Mouse (Mus musculus) hindbrain, postnatal 0 days (tissue): ENCODE results near the gene Marco. TPM values are rescaled to one million over a fixed set of nuclear protein-coding genes. Genes with fewer than 3 reads are reported as not detected.

Source experiments
- ATAC-seq: fragments of 200-750 bp; cut with Nextera tagmentation; 2 replicates; pipeline ENCODE4 v1.8.0; 2017; ENCODE audit warnings: mild to moderate bottlenecking, moderate TSS enrichment, moderate library complexity
- DNase-seq: peaks from one replicate; pipeline ENCODE4 v3.0.0-alpha.2; 2015; ENCODE audit warnings: low spot score
- H3K27ac ChIP-seq: fragments of 300-500 bp; sonication (generic); 2 replicates; pipeline ENCODE4 v1.5.1; 2014; ENCODE audit warnings: mild to moderate bottlenecking
- H3K27me3 ChIP-seq: fragments of 300-500 bp; sonication (generic); 2 replicates; pipeline ENCODE4 v1.6.1; 2014; ENCODE audit warnings: low read length, mixed read lengths; ENCODE audit not compliant: insufficient read depth
- H3K36me3 ChIP-seq: fragments of 300-500 bp; sonication (generic); 2 replicates; pipeline ENCODE4 v1.6.1; 2014; ENCODE audit warnings: low read length, mixed read lengths; ENCODE audit not compliant: insufficient read depth
- H3K4me1 ChIP-seq: fragments of 300-500 bp; sonication (generic); 2 replicates; pipeline ENCODE4 v1.6.1; 2014; ENCODE audit warnings: antibody characterized with exemption, low read length, mixed read lengths; ENCODE audit not compliant: insufficient read depth
- H3K4me2 ChIP-seq: fragments of 300-500 bp; sonication (generic); 2 replicates; pipeline ENCODE4 v1.6.1; 2014; ENCODE audit warnings: low read depth, mild to moderate bottlenecking, low read length, moderate library complexity, mixed read lengths
- H3K4me3 ChIP-seq: fragments of 300-500 bp; sonication (generic); 2 replicates; pipeline ENCODE4 v1.5.1; 2014; ENCODE audit warnings: low read length
- H3K9ac ChIP-seq: fragments of 300-500 bp; sonication (generic); replicated peaks from 2 replicates; pipeline ENCODE4 v1.6.1; 2014; ENCODE audit warnings: mild to moderate bottlenecking, low read length, moderate library complexity, mixed read lengths
- H3K9me3 ChIP-seq: fragments of 300-500 bp; sonication (generic); 2 replicates; pipeline ENCODE4 v1.6.1; 2016; ENCODE audit warnings: low read length, mixed read lengths
- CTCF ChIP-seq: IDR thresholded peaks from 2 replicates; pipeline ENCODE4 v1.5.1; 2016; ENCODE audit warnings: antibody characterized with exemption, control low read depth, low read depth
- WGBS: fragments of 180-500 bp; shearing (Covaris S2); extraction: QIAGEN DNeasy Blood & Tissue Kit; methylation state at CpG from one replicate; pipeline ENCODE4 v1.1.7; 2014; 5-methylcytosine and 5-hydroxymethylcytosine counted together
- polyA plus RNA-seq: library from polyadenylated mRNA; unstranded; fragments of >200 nt; fragmentation: Nextera tagmentation; extraction: Ambion mirVana; gene quantifications from 2 replicates; pipeline ENCODE4 v1.2.1, GENCODE M21; 2015
- total RNA-seq: library from RNA; depleted of rRNA; stranded (reverse); fragments of >200 nt; gene quantifications from 2 replicates; pipeline ENCODE4 v1.2.3, GENCODE M21; 2014; rRNA removed

The Marco gene
- total and polyA plus RNA-seq, 2 experiments from 2014 or later, result 0.15 TPM; not detected in 1

- no peak for TF ChIP-seq CTCF
- Histone ChIP-seq H3K4me1 (no peaks in the 10 kb centered on the region), H3K27me3 (no peaks in the 10 kb centered on the region), H3K9ac (no peak overlapping the region), H3K4me3 (no peak overlapping the region), H3K36me3 (no peaks in the 10 kb centered on the region), H3K9me3 (no peaks in the 10 kb centered on the region), H3K4me2 (no peak overlapping the region), H3K27ac (no peak overlapping the region)
- ATAC-seq, result no peak
- WGBS, result 83% methylated on average over 2 of the region's 2 CpGs
- no peak for DNase-seq
These were observed 55.2 kb downstream of the Marco start for GRCm38 (mm10) chr1:120449662-120450061.

- Histone ChIP-seq H3K4me3 (no peak overlapping the region), H3K9me3 (no peaks in the 10 kb centered on the region), H3K4me2 (no peak overlapping the region), H3K9ac (no peak overlapping the region), H3K27ac (no peak overlapping the region), H3K4me1 (0 out of 2 replicates have a peak, but pooled peaks cover 2% of the 10 kb centered on the region), H3K36me3 (no peaks in the 10 kb centered on the region), H3K27me3 (no peaks in the 10 kb centered on the region)
- ATAC-seq, result no peak
- no peak for DNase-seq
- 75% methylated on average over 3 of the region's 3 CpGs for WGBS
- no peak for TF ChIP-seq CTCF
These were observed 61.6 kb downstream of the Marco start for GRCm38 (mm10) chr1:120443228-120443639.

GRCm38 (mm10) chr1:120441587-120441986 lies 63.2 kb downstream of the Marco start:
- no peak for ATAC-seq
- Histone ChIP-seq H3K27ac (no peak overlapping the region), H3K36me3 (no peaks in the 10 kb centered on the region), H3K4me3 (no peak overlapping the region), H3K9ac (no peak overlapping the region), H3K27me3 (no peaks in the 10 kb centered on the region), H3K9me3 (no peaks in the 10 kb centered on the region), H3K4me1 (0 out of 2 replicates have a peak, but pooled peaks cover 2% of the 10 kb centered on the region), H3K4me2 (no peak overlapping the region)
- no peak for DNase-seq
- 13% methylated on average over 2 of the region's 2 CpGs for WGBS
- TF ChIP-seq CTCF, result no peak

- H3K4me2 ChIP-seq, result no peak overlapping the region
- H3K27ac ChIP-seq, result no peak overlapping the region
- no peak overlapping the region for H3K4me3 ChIP-seq
- no peaks in the 10 kb centered on the region for H3K36me3 ChIP-seq
- no peaks in the 10 kb centered on the region for H3K9me3 ChIP-seq
- H3K9ac ChIP-seq, result no peak overlapping the region
- WGBS, result 93% methylated on average over 5 of the region's 5 CpGs
- DNase-seq (no peak), ATAC-seq (no peak)
- TF ChIP-seq CTCF, result no peak
- no peaks in the 10 kb centered on the region for H3K4me1 ChIP-seq
- H3K27me3 ChIP-seq, result no peaks in the 10 kb centered on the region
These were observed 69.2 kb downstream of the Marco start for GRCm38 (mm10) chr1:120435591-120435990.

- WGBS, result 82% methylated on average over 5 of the region's 5 CpGs
- ATAC-seq, result no peak
- no peak for TF ChIP-seq CTCF
These were observed 74.7 kb downstream of the Marco start for GRCm38 (mm10) chr1:120430171-120430570.

GRCm38 (mm10) chr1:120425587-120425986 lies 79.2 kb downstream of the Marco start:
- H3K4me3 ChIP-seq, result no peak overlapping the region
- H3K27ac ChIP-seq, result no peak overlapping the region
- ATAC-seq (no peak), DNase-seq (no peak)
- H3K4me1 ChIP-seq, result no peaks in the 10 kb centered on the region
- no peaks in the 10 kb centered on the region for H3K27me3 ChIP-seq
- 81% methylated on average over 8 of the region's 8 CpGs for WGBS
- H3K36me3 ChIP-seq, result no peaks in the 10 kb centered on the region
- TF ChIP-seq CTCF, result no peak
- H3K4me2 ChIP-seq, result no peak overlapping the region
- no peak overlapping the region for H3K9ac ChIP-seq
- H3K9me3 ChIP-seq, result no peaks in the 10 kb centered on the region

More at GRCm38 (mm10) chr1:120430171-120430570, 74.7 kb downstream of the Marco start:
- no peak for DNase-seq
- H3K4me1 ChIP-seq, result no peaks in the 10 kb centered on the region
- no peak overlapping the region for H3K4me3 ChIP-seq
- no peaks in the 10 kb centered on the region for H3K9me3 ChIP-seq
- H3K27ac ChIP-seq, result no peak overlapping the region
- no peak overlapping the region for H3K4me2 ChIP-seq
- no peaks in the 10 kb centered on the region for H3K36me3 ChIP-seq
- H3K27me3 ChIP-seq, result no peaks in the 10 kb centered on the region
- no peak overlapping the region for H3K9ac ChIP-seq

Other genes with a start within 250 kb of the Marco start
- gene Steap3, start 232.3 kb downstream of the Marco start, total RNA-seq, result 5.2 and 7.8 TPM in 2 replicates
- 4.3 and 4.8 TPM in 2 replicates for gene Steap3, start 232.3 kb downstream of the Marco start, polyA plus RNA-seq
- gene C1ql2, start 164.4 kb downstream of the Marco start, total RNA-seq, result 10.6 and 13.5 TPM in 2 replicates
- 7.0 and 7.9 TPM in 2 replicates for gene C1ql2, start 164.4 kb downstream of the Marco start, polyA plus RNA-seq
- 13.0 and 13.2 TPM in 2 replicates for gene En1, start 97.4 kb upstream of the Marco start, total RNA-seq
- gene En1, start 97.4 kb upstream of the Marco start, polyA plus RNA-seq, result 6.3 and 6.9 TPM in 2 replicates